Mouse (Mus musculus): ENCODE results near the gene Rps10.
A peak's percentile ranks its signal among the peaks of the same experiment; 100 is the strongest.

The Rps10 gene

DNA sequence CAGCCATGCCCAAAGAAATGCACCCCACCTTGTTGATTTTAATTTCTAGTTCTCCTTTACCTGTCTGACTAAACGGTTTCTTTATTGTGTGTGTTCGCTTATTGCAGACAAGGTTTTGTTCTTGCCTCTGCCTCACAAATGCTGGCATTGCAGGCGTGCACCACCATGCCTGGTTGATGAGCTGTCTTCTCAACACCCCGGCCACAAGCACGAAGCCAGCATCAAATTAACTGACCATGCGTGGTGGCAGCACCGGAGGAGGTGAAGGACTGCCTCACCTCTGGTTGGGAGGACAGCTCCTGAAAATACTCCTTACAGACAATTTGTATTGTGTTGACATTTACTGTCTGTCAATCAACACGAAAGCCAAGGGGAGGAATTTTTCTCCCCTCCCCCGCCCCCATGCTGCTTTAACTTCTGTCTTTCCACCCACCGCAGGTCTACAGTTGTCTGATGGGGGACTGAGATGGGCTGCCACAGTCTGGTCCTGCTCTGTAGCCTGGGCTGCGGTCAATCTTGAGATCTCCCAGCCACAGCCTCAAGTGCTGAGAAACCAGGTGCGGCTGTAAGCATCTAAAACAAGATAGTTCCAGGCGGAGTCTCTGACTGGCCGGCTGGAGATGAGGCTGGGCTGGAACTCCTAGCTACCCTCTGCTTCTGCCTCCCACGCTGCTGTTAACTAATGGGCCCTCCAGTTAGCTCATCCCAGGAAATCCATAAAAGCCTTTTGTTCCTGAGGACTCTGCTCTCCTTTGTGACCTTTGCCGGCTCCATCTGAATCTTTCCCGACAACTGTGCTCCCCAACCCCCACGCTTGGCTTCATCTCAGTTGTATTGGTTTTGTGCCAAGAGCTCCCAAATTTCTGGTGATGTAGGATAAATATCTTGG lies at the start of gene Rps10:
Gene Rps10 (minus strand): TSS at position 538 of the 889 bp plus-strand sequence.
- Histone ChIP-seq H3K27me3 (ENCODE audit: control insufficient read depth, insufficient read depth, low read length, poor library complexity, severe bottlenecking) (no peaks in the 10 kb centered on the region), H3K36me3 (ENCODE audit: control insufficient read depth, insufficient read depth, low read length, poor library complexity, severe bottlenecking) (peaks cover 6% of the 10 kb centered on the region)
- no peak for DNase-seq (ENCODE audit: low read depth, low spot score)

DNA sequence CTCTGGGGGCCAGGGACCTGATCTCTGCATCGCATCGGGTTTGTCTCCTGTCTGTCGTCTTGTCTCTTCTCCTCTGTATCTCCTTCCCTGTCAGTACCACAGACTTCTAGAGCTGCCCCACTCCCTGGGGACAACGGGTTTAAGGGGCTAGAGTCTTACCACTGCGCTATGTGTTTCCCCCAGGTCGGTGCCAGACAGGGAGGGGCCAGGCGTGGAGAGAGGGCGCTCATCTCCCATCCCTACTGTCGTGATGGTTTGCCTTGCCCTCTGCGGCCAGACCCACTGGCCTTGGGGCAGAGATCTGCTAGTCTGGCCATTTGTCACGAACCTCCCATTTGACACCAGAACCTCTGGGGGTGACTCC lies 49.1 kb upstream of the Rps10 start:
- Histone ChIP-seq H3K36me3 (ENCODE audit: control insufficient read depth, insufficient read depth, low read length, poor library complexity, severe bottlenecking) (no peaks in the 10 kb centered on the region), H3K27me3 (ENCODE audit: control insufficient read depth, insufficient read depth, low read length, poor library complexity, severe bottlenecking) (no peaks in the 10 kb centered on the region)
- DNase-seq (ENCODE audit: low read depth, low spot score) = no peak

- DNase-seq (ENCODE audit: low read depth, low spot score) = peak; percentile 65
- no peaks in the 10 kb centered on the region for H3K36me3 ChIP-seq (ENCODE audit: control insufficient read depth, insufficient read depth, low read length, poor library complexity, severe bottlenecking)
- H3K27me3 ChIP-seq (ENCODE audit: control insufficient read depth, insufficient read depth, low read length, poor library complexity, severe bottlenecking) = no peaks in the 10 kb centered on the region
Measured at GRCm38 (mm10) chr17:27684886-27685549, 48.5 kb upstream of the Rps10 start.

GRCm38 (mm10) chr17:27678924-27679813 lies 42.7 kb upstream of the Rps10 start:
- Histone ChIP-seq H3K27me3 (ENCODE audit: control insufficient read depth, insufficient read depth, low read length, poor library complexity, severe bottlenecking) (no peaks in the 10 kb centered on the region), H3K36me3 (ENCODE audit: control insufficient read depth, insufficient read depth, low read length, poor library complexity, severe bottlenecking) (no peaks in the 10 kb centered on the region)
- DNase-seq (ENCODE audit: low read depth, low spot score) = no peak

- no peak for DNase-seq (ENCODE audit: low read depth, low spot score)
- Histone ChIP-seq H3K27me3 (ENCODE audit: control insufficient read depth, insufficient read depth, low read length, poor library complexity, severe bottlenecking) (no peaks in the 10 kb centered on the region), H3K36me3 (ENCODE audit: control insufficient read depth, insufficient read depth, low read length, poor library complexity, severe bottlenecking) (no peaks in the 10 kb centered on the region)
Measured at GRCm38 (mm10) chr17:27677756-27678155, 41.3 kb upstream of the Rps10 start.

DNA sequence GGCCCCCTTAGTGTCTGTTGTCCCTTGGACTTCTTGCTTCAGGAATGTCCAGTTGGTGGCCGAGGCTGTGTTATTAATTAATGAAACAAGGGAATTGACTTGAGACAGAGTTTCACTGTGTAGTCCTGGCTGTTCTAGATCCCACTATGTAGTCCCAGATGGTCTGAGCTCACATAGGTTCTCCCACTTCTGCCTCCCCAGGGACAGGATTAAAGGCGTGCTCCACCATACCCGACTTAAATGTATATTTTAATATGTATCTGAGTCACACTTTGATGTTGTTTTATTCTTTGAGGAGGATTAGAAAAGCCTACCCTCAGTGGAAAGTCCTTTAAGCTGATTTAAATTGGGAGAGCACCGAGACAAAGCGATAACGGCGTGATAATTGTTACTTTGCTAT lies 39.8 kb upstream of the Rps10 start:
- DNase-seq (ENCODE audit: low read depth, low spot score) = no peak
- Histone ChIP-seq H3K36me3 (ENCODE audit: control insufficient read depth, insufficient read depth, low read length, poor library complexity, severe bottlenecking) (no peaks in the 10 kb centered on the region), H3K27me3 (ENCODE audit: control insufficient read depth, insufficient read depth, low read length, poor library complexity, severe bottlenecking) (no peaks in the 10 kb centered on the region)

GRCm38 (mm10) chr17:27675453-27675852 lies 39.0 kb upstream of the Rps10 start:
- Histone ChIP-seq H3K27me3 (ENCODE audit: control insufficient read depth, insufficient read depth, low read length, poor library complexity, severe bottlenecking) (no peaks in the 10 kb centered on the region), H3K36me3 (ENCODE audit: control insufficient read depth, insufficient read depth, low read length, poor library complexity, severe bottlenecking) (no peaks in the 10 kb centered on the region)
- DNase-seq (ENCODE audit: low read depth, low spot score) = peak; percentile 27

DNA sequence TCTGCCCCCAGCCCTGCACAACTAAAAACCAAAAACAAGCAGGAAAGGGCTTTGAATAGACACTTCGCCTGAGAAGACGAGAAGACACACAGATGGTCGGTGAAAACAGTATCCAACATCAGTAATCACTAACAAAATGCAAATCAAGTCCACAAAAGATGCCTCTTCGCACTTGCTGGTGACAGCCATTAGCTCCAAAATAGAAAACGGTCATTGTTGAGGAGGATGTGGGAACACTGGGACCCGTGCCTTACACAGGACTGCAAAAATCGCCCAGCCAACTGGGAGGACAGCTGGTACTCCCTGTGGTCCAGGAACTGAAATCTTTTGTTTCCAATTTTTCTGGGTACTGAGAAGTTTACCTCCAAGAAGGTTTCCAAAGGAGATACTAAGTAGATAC lies 37.5 kb upstream of the Rps10 start:
- H3K27me3 ChIP-seq (ENCODE audit: control insufficient read depth, insufficient read depth, low read length, poor library complexity, severe bottlenecking) = no peaks in the 10 kb centered on the region
- no peak for DNase-seq (ENCODE audit: low read depth, low spot score)

GRCm38 (mm10) chr17:27671720-27672119 lies 35.3 kb upstream of the Rps10 start:
- no peaks in the 10 kb centered on the region for H3K27me3 ChIP-seq (ENCODE audit: control insufficient read depth, insufficient read depth, low read length, poor library complexity, severe bottlenecking)
- H3K36me3 ChIP-seq (ENCODE audit: control insufficient read depth, insufficient read depth, low read length, poor library complexity, severe bottlenecking) = no peaks in the 10 kb centered on the region
- no peak for DNase-seq (ENCODE audit: low read depth, low spot score)

More for the DNA sequence above, 37.5 kb upstream of the Rps10 start:
- no peaks in the 10 kb centered on the region for H3K36me3 ChIP-seq (ENCODE audit: control insufficient read depth, insufficient read depth, low read length, poor library complexity, severe bottlenecking)

DNA sequence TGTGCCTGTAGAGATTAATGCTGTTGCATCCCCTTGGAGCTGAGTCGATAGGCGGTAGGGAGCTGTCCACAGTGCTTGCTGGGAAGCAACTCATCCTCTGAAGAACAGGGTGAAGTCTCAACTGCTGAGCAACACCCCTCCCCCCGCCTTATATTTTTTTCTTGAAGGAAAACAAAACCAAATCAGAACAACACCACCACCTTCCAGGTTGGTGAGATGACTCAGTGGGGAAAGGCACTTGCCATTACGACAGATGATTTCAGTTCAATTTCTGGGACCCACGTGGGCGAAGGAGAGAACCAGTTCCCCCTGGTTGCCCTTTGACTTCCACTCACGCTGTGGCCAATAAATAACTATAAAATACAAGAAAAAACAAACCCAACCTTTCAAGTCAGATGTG lies 22.3 kb upstream of the Rps10 start:
- DNase-seq (ENCODE audit: low read depth, low spot score) = no peak
- no peaks in the 10 kb centered on the region for H3K36me3 ChIP-seq (ENCODE audit: control insufficient read depth, insufficient read depth, low read length, poor library complexity, severe bottlenecking)
- H3K27me3 ChIP-seq (ENCODE audit: control insufficient read depth, insufficient read depth, low read length, poor library complexity, severe bottlenecking) = no peaks in the 10 kb centered on the region

- Histone ChIP-seq H3K36me3 (ENCODE audit: control insufficient read depth, insufficient read depth, low read length, poor library complexity, severe bottlenecking) (no peaks in the 10 kb centered on the region), H3K27me3 (ENCODE audit: control insufficient read depth, insufficient read depth, low read length, poor library complexity, severe bottlenecking) (no peaks in the 10 kb centered on the region)
- no peak for DNase-seq (ENCODE audit: low read depth, low spot score)
Measured at GRCm38 (mm10) chr17:27657123-27657522, 20.7 kb upstream of the Rps10 start.

GRCm38 (mm10) chr17:27656414-27656813 lies 19.9 kb upstream of the Rps10 start:
- no peaks in the 10 kb centered on the region for H3K27me3 ChIP-seq (ENCODE audit: control insufficient read depth, insufficient read depth, low read length, poor library complexity, severe bottlenecking)
- DNase-seq (ENCODE audit: low read depth, low spot score) = no peak

GRCm38 (mm10) chr17:27656011-27656399 lies 19.5 kb upstream of the Rps10 start:
- DNase-seq (ENCODE audit: low read depth, low spot score) = peak; percentile 64

More at GRCm38 (mm10) chr17:27656414-27656813, 19.9 kb upstream of the Rps10 start:
- H3K36me3 ChIP-seq (ENCODE audit: control insufficient read depth, insufficient read depth, low read length, poor library complexity, severe bottlenecking) = no peaks in the 10 kb centered on the region

DNA sequence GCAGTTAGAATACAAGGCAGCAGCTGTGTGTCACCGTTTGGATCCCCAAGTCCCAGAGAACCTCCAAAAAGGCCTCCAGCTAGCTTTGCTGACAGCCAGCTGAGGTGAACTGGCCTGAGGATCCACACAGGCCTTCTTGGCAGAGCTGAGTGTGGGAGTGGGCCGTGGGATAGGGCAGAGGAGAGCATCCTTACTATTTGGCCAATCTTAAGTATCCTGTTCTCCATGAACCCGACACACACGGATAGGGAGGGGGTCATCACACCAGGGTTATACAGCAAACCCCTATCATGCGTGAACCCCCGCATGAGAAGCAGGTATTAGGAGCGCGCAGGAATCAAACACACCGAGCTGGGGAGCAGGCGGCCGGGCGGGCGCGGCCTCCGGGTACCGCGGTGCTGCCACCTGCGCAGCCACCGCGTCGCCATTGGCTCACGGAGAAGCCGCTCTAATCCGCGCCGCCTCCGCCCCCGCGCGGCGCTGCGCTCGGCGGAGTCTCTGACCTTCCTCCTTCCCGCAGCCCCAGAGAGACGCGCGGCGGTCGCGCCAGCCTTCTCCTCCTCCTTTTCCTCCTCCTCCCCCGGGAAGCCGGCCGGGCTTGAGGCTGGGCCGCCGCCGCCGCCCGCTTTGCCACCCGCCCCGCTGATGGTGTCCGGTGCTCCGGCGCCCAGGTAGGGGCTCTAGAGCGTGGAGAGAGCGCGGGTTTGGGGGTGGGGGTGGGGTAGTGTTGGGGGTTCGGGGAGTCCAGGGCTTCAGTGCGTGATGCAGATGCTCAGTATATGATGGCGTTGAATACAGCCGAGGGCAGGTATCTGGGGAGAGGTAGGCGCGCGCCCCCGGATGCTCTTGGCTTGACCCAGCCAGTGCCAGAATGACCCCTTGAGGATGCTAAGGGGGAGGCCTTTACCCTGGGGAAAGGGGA lies 18.9 kb upstream of the Rps10 start, which contains the start of gene Pacsin1:
Gene Pacsin1 (plus strand): TSS at position 421 of the 922 bp plus-strand sequence.
- Histone ChIP-seq H3K36me3 (ENCODE audit: control insufficient read depth, insufficient read depth, low read length, poor library complexity, severe bottlenecking) (no peaks in the 10 kb centered on the region), H3K27me3 (ENCODE audit: control insufficient read depth, insufficient read depth, low read length, poor library complexity, severe bottlenecking) (no peaks in the 10 kb centered on the region)
- peak; percentile 73 for DNase-seq (ENCODE audit: low read depth, low spot score)

More at GRCm38 (mm10) chr17:27656011-27656399, 19.5 kb upstream of the Rps10 start:
- Histone ChIP-seq H3K36me3 (ENCODE audit: control insufficient read depth, insufficient read depth, low read length, poor library complexity, severe bottlenecking) (no peaks in the 10 kb centered on the region), H3K27me3 (ENCODE audit: control insufficient read depth, insufficient read depth, low read length, poor library complexity, severe bottlenecking) (no peaks in the 10 kb centered on the region)

All from splenic B cell, adult 2 months (primary cell).